Mouse (Mus musculus) liver, embryonic 14.5 days (tissue): ENCODE measurements at regions not wholly inside any gene's neighbourhood (a gene's known extent, or its start where the extent isn't known, plus 50 kb on each side); places are given as distances from the start of the nearest gene placed in this dataset.

Experiments used
- CTCF ChIP-seq: IDR thresholded peaks from 2 replicates; pipeline ENCODE4 v1.5.1; 2016; ENCODE audit warnings: antibody characterized with exemption, low read depth, control low read depth
- EP300 ChIP-seq: IDR thresholded peaks from 2 replicates; pipeline ENCODE4 v1.6.1; 2016; ENCODE audit warnings: antibody characterized with exemption, low read depth

DNA sequence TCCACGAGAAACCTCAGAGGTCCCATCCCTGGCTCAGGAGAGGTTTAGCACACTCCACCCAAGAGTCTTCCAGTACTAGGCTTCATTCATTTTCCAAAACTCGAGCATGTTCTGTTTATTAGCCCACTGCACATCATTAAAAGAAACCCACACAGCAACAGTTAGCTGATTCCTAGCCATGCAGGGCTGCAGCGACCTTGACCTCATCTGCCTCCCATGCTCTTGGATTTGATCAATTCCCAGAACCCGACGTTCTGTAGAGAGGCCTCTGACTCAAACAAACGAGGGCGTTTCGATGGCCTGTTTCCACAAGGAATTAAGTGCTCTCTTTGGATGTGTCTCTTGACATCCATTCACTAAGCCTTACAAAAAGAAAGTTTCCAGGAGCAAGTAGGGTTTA lies 294.9 kb downstream of the Lyplal1 start:
- TF ChIP-seq CTCF (no peak), EP300 (no peak)
